Mouse (Mus musculus) testis, adult 2 months (tissue): ENCODE measurements around the gene Dbh. TPM values are rescaled to one million over a fixed set of nuclear protein-coding genes. Genes with fewer than 3 reads are reported as not detected.

Source experiments
- H3K27ac ChIP-seq: fragments of 200-500 bp; 2 replicates; pipeline ENCODE4 v1.5.1; 2012; ENCODE audit warnings: low read depth, low read length; ENCODE audit not compliant: control insufficient read depth, insufficient read depth
- H3K27me3 ChIP-seq: fragments of 200-500 bp; 2 replicates; pipeline ENCODE4 v1.6.1; 2012; ENCODE audit warnings: mild to moderate bottlenecking, low read length, moderate library complexity; ENCODE audit not compliant: control insufficient read depth, insufficient read depth
- H3K36me3 ChIP-seq: fragments of 200-500 bp; 2 replicates; pipeline ENCODE4 v1.6.1; 2012; ENCODE audit warnings: mild to moderate bottlenecking, low read length; ENCODE audit not compliant: control insufficient read depth, insufficient read depth
- H3K4me1 ChIP-seq: fragments of 200-500 bp; 2 replicates; pipeline ENCODE4 v1.6.1; 2012; ENCODE audit warnings: low read length; ENCODE audit not compliant: control insufficient read depth, insufficient read depth
- H3K4me3 ChIP-seq: fragments of 200-500 bp; 2 replicates; pipeline ENCODE4 v1.5.1; 2012; ENCODE audit warnings: low read depth, mild to moderate bottlenecking, low read length, moderate library complexity, mixed read lengths; ENCODE audit not compliant: control insufficient read depth
- CTCF ChIP-seq: fragments of 200-500 bp; IDR thresholded peaks from 2 replicates; pipeline ENCODE4 v1.5.1; 2012; ENCODE audit warnings: low read depth, mild to moderate bottlenecking, inconsistent platforms, low read length, moderate library complexity; ENCODE audit not compliant: control insufficient read depth, insufficient read depth, insufficient replicate concordance
- POLR2A ChIP-seq: fragments of 200-500 bp; IDR thresholded peaks from 2 replicates; pipeline ENCODE4 v1.6.1; 2012; ENCODE audit warnings: low read depth, mild to moderate bottlenecking, inconsistent platforms, low read length, moderate library complexity; ENCODE audit not compliant: control insufficient read depth
- polyA plus RNA-seq: library from polyadenylated mRNA; depleted of rRNA; stranded (reverse); fragments of >200 nt; gene quantifications from 2 replicates; pipeline ENCODE4 v1.2.3, GENCODE M21; 2012

The Dbh gene
- polyA plus RNA-seq, 1 experiment: 0.15 TPM

GRCm38 (mm10) chr2:27163851-27164250 is 1.2 kb upstream of the Dbh start:
- Histone ChIP-seq H3K4me1 (no peaks in the 10 kb centered on the region; the same call in 1 of the 2 replicates), H3K27me3 (no peaks in the 10 kb centered on the region), H3K4me3 (no peak overlapping the region), H3K36me3 (no peaks in the 10 kb centered on the region), H3K27ac (no peak overlapping the region)
- TF ChIP-seq POLR2A: no peak
- no peak for TF ChIP-seq CTCF

- no peaks in the 10 kb centered on the region for H3K36me3 ChIP-seq
- no peaks in the 10 kb centered on the region for H3K27me3 ChIP-seq
- H3K4me1 ChIP-seq: no peaks in the 10 kb centered on the region; the same call in 1 of the 2 replicates
- H3K27ac ChIP-seq: no peak overlapping the region
- TF ChIP-seq CTCF (no peak), POLR2A (no peak)
- no peak overlapping the region for H3K4me3 ChIP-seq
Observed at GRCm38 (mm10) chr2:27166074-27166473, 1.0 kb downstream of the Dbh start.

- no peaks in the 10 kb centered on the region for H3K36me3 ChIP-seq
- TF ChIP-seq POLR2A (no peak), CTCF (no peak)
- H3K27me3 ChIP-seq: no peaks in the 10 kb centered on the region
- no peak overlapping the region for H3K4me3 ChIP-seq
- no peak overlapping the region for H3K27ac ChIP-seq
- no peaks in the 10 kb centered on the region; the same call in 1 of the 2 replicates for H3K4me1 ChIP-seq
Observed at GRCm38 (mm10) chr2:27166999-27167398, 2.0 kb downstream of the Dbh start.

GRCm38 (mm10) chr2:27174242-27174641 is 9.2 kb downstream of the Dbh start:
- TF ChIP-seq CTCF (no peak), POLR2A (no peak)
- Histone ChIP-seq H3K36me3 (no peaks in the 10 kb centered on the region), H3K4me1 (no peaks in the 10 kb centered on the region), H3K27ac (no peak overlapping the region), H3K4me3 (no peak overlapping the region), H3K27me3 (no peaks in the 10 kb centered on the region)

- H3K4me3 ChIP-seq: no peak overlapping the region
- no peak overlapping the region for H3K27ac ChIP-seq
- no peaks in the 10 kb centered on the region for H3K4me1 ChIP-seq
- no peak for TF ChIP-seq POLR2A
- TF ChIP-seq CTCF: no peak
- no peaks in the 10 kb centered on the region for H3K27me3 ChIP-seq
- no peaks in the 10 kb centered on the region for H3K36me3 ChIP-seq
Observed at GRCm38 (mm10) chr2:27175696-27176267, 10.7 kb downstream of the Dbh start.

GRCm38 (mm10) chr2:27179101-27179500 is 14.1 kb downstream of the Dbh start:
- TF ChIP-seq POLR2A (no peak), CTCF (no peak)
- Histone ChIP-seq H3K27me3 (no peaks in the 10 kb centered on the region), H3K4me3 (no peak overlapping the region), H3K4me1 (no peaks in the 10 kb centered on the region), H3K27ac (no peak overlapping the region), H3K36me3 (no peaks in the 10 kb centered on the region)

- H3K4me3 ChIP-seq: no peak overlapping the region
- H3K27ac ChIP-seq: no peak overlapping the region
- TF ChIP-seq POLR2A (no peak), CTCF (no peak)
- no peaks in the 10 kb centered on the region for H3K27me3 ChIP-seq
- no peaks in the 10 kb centered on the region for H3K4me1 ChIP-seq
- no peaks in the 10 kb centered on the region for H3K36me3 ChIP-seq
Observed at GRCm38 (mm10) chr2:27181907-27182306, 16.9 kb downstream of the Dbh start.

- TF ChIP-seq POLR2A (no peak), CTCF (no peak)
- H3K27ac ChIP-seq: no peak overlapping the region
Observed at GRCm38 (mm10) chr2:27183734-27184133, 18.7 kb downstream of the Dbh start.

More at GRCm38 (mm10) chr2:27183734-27184133, 18.7 kb downstream of the Dbh start:
- Histone ChIP-seq H3K4me3 (no peak overlapping the region), H3K27me3 (no peaks in the 10 kb centered on the region), H3K4me1 (no peaks in the 10 kb centered on the region), H3K36me3 (no peaks in the 10 kb centered on the region)
